Mouse (Mus musculus) spleen, adult 2 months (tissue): ENCODE data around the gene Cyct. TPM values are rescaled to one million over a fixed set of nuclear protein-coding genes. Genes with fewer than 3 reads are reported as not detected.
A peak's percentile ranks its signal among the peaks of the same experiment; 100 is the strongest.

Experiments used
- DNase-seq, 2 experiments: peaks; one replicate each; pipeline versions ENCODE4 v3.0.0 to v3.0.0-alpha.2; 2012 to 2021; ENCODE audit warnings: low spot score in 2 of 2, low read depth in 1 of 2
- H3K27ac ChIP-seq: fragments of 200-500 bp; 2 replicates; pipeline ENCODE4 v1.5.1; 2012; ENCODE audit warnings: low read length, inconsistent platforms; ENCODE audit not compliant: insufficient read depth
- H3K27me3 ChIP-seq: fragments of 200-500 bp; 2 replicates; pipeline ENCODE4 v1.6.1; 2012; ENCODE audit warnings: mild to moderate bottlenecking, moderate library complexity, low read length, inconsistent platforms; ENCODE audit not compliant: control insufficient read depth, insufficient read depth
- H3K36me3 ChIP-seq: fragments of 200-500 bp; 2 replicates; pipeline ENCODE4 v1.6.1; 2012; ENCODE audit warnings: mild to moderate bottlenecking, low read length, inconsistent platforms; ENCODE audit not compliant: control insufficient read depth, insufficient read depth
- H3K4me1 ChIP-seq: fragments of 200-500 bp; 2 replicates; pipeline ENCODE4 v1.6.1; 2011; ENCODE audit warnings: inconsistent platforms; ENCODE audit not compliant: control insufficient read depth, insufficient read depth, insufficient read length
- H3K4me3 ChIP-seq: fragments of 200-500 bp; 2 replicates; pipeline ENCODE4 v1.5.1; 2011; ENCODE audit warnings: mild to moderate bottlenecking, inconsistent platforms; ENCODE audit not compliant: insufficient read depth, insufficient read length; ENCODE audit errors: extremely low read depth
- CTCF ChIP-seq: fragments of 200-500 bp; IDR thresholded peaks from 2 replicates; pipeline ENCODE4 v1.5.1; 2011; ENCODE audit warnings: mild to moderate bottlenecking, inconsistent platforms; ENCODE audit not compliant: insufficient read depth, insufficient read length, insufficient replicate concordance; ENCODE audit errors: extremely low read depth
- POLR2A ChIP-seq: fragments of 200-500 bp; IDR thresholded peaks from 2 replicates; pipeline ENCODE4 v1.6.1; 2011; ENCODE audit warnings: low read depth, low read length, inconsistent platforms
- WGBS: fragments of 180-500 bp; shearing (Covaris S2); methylation state at CpG from one replicate; pipeline ENCODE4 v1.1.7; 2018; 5-methylcytosine and 5-hydroxymethylcytosine counted together
- polyA plus RNA-seq: library from polyadenylated mRNA; depleted of rRNA; stranded (reverse); fragments of >200 nt; gene quantifications from 2 replicates; pipeline ENCODE4 v1.2.3, GENCODE M21; 2012

Cyct gene
- polyA plus RNA-seq, 1 experiment = not detected

- Histone ChIP-seq H3K36me3 (peaks cover 10% of the 10 kb centered on the region; the same call in 1 of the 2 replicates), H3K27ac (no peak overlapping the region), H3K4me3 (no peak overlapping the region), H3K4me1 (peaks cover 5% of the 10 kb centered on the region; the same call in 1 of the 2 replicates), H3K27me3 (no peaks in the 10 kb centered on the region)
- WGBS = 74% methylated on average over 13 of the region's 13 CpGs
- TF ChIP-seq CTCF (no peak), POLR2A (no peak)
- DNase-seq = no peak
Measured at GRCm38 (mm10) chr2:76368861-76369660, 8.8 kb upstream of the Cyct start.

GRCm38 (mm10) chr2:76367188-76367922, 7.1 kb upstream of the Cyct start:
- Histone ChIP-seq H3K27ac (no peak overlapping the region), H3K4me3 (no peak overlapping the region), H3K36me3 (no peaks in the 10 kb centered on the region; the same call in 1 of the 2 replicates), H3K27me3 (no peaks in the 10 kb centered on the region), H3K4me1 (peaks cover 5% of the 10 kb centered on the region; the same call in 1 of the 2 replicates)
- DNase-seq = peak; percentile 66 to 78
- TF ChIP-seq POLR2A (no peak), CTCF (peak; percentile 36; the same call in 1 of the 2 replicates)
- 16% methylated on average over 9 of the region's 9 CpGs for WGBS

GRCm38 (mm10) chr2:76365811-76366210, 5.6 kb upstream of the Cyct start:
- 76% methylated on average over 4 of the region's 4 CpGs for WGBS
- H3K27me3 ChIP-seq = no peaks in the 10 kb centered on the region
- no peaks in the 10 kb centered on the region for H3K36me3 ChIP-seq
- TF ChIP-seq POLR2A = no peak
- no peak for TF ChIP-seq CTCF
- no peak overlapping the region for H3K27ac ChIP-seq
- DNase-seq = no peak
- no peak overlapping the region for H3K4me3 ChIP-seq
- peaks cover under 1% of the 10 kb centered on the region; the same call in 1 of the 2 replicates for H3K4me1 ChIP-seq

- TF ChIP-seq CTCF (no peak), POLR2A (no peak)
- H3K27me3 ChIP-seq = no peaks in the 10 kb centered on the region
- WGBS = 71% methylated on average over 2 of the region's 2 CpGs
- no peaks in the 10 kb centered on the region for H3K36me3 ChIP-seq
- no peak for DNase-seq
- H3K4me3 ChIP-seq = no peak overlapping the region
- no peaks in the 10 kb centered on the region for H3K4me1 ChIP-seq
- H3K27ac ChIP-seq = no peak overlapping the region
Measured at GRCm38 (mm10) chr2:76362111-76362510, 1.9 kb upstream of the Cyct start.

GRCm38 (mm10) chr2:76347839-76348238, 12.4 kb downstream of the Cyct start:
- no peaks in the 10 kb centered on the region for H3K27me3 ChIP-seq
- WGBS = 73% methylated on average over 6 of the region's 6 CpGs
- H3K4me1 ChIP-seq = no peaks in the 10 kb centered on the region
- H3K36me3 ChIP-seq = no peaks in the 10 kb centered on the region
- H3K4me3 ChIP-seq = no peak overlapping the region
- H3K27ac ChIP-seq = no peak overlapping the region
- no peak for DNase-seq
- TF ChIP-seq CTCF = no peak
- no peak for TF ChIP-seq POLR2A

GRCm38 (mm10) chr2:76342146-76342545, 18.1 kb downstream of the Cyct start:
- Histone ChIP-seq H3K4me1 (no peaks in the 10 kb centered on the region; the same call in 1 of the 2 replicates), H3K36me3 (no peaks in the 10 kb centered on the region), H3K27me3 (peaks cover 5% of the 10 kb centered on the region; the same call in 1 of the 2 replicates), H3K27ac (no peak overlapping the region), H3K4me3 (no peak overlapping the region)
- DNase-seq = no peak
- 90% methylated on average over 9 of the region's 9 CpGs for whole genome bisulfite sequencing
- no peak for TF ChIP-seq POLR2A
- TF ChIP-seq CTCF = no peak
